Mouse (Mus musculus) 3T3-L1 (cell line): ENCODE results near the gene Nemp1.
"Not testable (repeated sequence)": the region's sequence is repeated elsewhere in the genome, so short reads cannot be mapped to it uniquely, and the experiment has no call there.

Experiments
- DNase-seq: peaks from one replicate; pipeline ENCODE4 v3.0.0-alpha.2; 2015; ENCODE audit warnings: low read depth, low spot score

The Nemp1 gene

GRCm38 (mm10) chr10:127643553-127644238, 23.0 kb upstream of the Nemp1 start:
- DNase-seq, result peak; percentile 83

DNA sequence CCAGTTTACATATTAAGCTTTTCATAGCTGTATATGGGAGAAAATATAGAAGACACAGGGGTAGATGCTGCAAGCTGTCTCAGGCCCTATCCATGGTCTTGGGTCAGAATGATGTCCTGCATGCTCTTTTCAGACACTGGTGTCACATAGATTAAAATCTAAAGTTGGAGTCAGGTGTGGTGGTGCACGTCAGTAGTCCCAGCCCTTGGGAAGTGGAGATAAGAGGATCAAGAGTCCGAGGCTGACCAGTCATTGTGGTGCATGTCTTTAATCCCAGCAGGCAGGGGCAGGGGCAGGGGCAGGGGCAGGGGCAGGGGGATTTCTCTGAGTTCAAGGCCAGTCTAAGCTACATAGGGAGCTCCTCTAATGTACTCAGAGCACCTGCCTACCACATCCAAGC, 20.9 kb upstream of the Nemp1 start:
- no peak for DNase-seq

DNA sequence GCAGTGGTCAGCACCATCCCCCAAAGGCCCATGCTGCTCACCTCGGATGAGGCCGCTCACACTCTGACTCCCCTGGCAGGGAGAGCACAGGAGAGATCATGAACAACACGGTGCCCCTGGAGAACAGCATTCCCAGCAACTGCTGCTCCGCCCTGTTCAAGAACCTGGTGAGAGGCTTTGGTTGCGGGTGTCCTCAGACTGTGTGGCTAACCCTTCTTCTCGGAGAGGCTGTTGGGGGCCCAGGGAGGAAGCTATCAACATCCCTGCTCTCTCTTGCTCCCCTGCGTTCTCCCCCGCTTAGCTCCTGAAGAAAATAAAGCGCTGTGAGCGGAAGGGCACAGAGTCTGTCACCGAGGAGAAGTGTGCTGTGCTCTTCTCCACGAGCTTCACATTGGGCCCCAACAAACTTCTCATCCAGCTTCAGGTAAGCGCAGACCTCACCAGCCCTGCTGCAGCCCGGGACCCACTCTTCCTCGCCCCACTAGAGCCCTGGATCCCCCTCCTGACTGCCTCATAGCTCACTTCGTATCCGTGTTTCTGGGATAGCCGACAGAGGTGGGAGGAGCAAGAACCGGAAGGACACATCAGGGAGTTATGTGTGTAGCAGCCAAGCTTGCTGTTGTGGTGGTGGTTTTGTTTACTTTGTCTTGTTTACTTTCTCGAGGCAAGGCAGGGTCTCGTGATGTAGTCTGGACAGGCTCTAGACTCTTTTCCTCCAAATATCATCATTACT, 13.6 kb upstream of the Nemp1 start:
- DNase-seq, result no peak

DNA sequence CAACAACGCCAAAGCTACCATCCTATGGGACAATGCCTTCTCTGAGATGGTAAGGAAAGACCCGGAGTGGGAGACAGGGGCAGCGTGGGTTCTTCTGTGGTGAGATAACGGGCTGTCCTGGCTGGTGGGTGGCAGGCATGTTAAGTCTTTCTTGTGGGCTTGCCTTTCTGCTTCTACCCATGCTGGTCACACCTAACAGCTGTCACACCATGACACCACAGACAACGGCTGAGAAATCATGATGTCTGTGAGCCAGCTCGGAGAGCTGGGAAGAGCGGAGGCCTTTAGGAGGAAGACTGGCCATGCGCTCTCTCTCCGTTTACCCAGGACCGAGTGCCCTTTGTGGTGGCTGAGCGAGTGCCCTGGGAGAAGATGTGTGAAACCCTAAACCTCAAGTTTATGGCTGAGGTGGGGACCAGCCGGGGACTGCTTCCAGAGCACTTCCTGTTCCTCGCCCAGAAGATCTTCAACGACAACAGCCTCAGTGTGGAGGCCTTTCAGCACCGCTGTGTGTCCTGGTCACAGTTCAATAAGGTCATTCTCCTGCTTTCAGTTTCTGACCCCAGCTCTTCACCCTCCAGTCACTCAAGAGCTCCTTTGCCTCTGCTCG, 11.6 kb upstream of the Nemp1 start:
- no peak for DNase-seq

- not testable (repeated sequence) for DNase-seq
These were observed 9.1 kb upstream of the Nemp1 start for GRCm38 (mm10) chr10:127657617-127658016.

DNA sequence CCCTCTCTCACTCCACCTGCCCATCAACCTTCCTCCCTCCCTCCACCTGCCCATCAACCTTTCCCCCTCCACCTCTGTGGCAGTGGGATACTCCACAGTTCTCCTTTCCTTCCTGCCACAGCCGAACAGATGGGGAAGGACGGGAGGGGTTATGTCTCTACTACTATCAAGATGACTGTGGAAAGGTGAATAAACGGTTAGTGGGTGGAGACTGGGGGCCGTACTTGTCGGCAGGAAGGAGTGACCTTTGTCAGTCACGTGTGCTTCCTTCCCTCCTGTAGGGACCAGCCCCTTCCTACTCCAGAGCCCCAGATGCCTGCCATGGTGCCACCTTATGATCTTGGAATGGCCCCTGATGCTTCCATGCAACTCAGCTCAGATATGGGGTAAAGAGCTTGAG, 8.6 kb upstream of the Nemp1 start:
- peak; percentile 20 for DNase-seq

GRCm38 (mm10) chr10:127659551-127659950, 7.2 kb upstream of the Nemp1 start:
- DNase-seq, result no peak

- no peak for DNase-seq
These were observed 5.3 kb upstream of the Nemp1 start for GRCm38 (mm10) chr10:127661291-127661914.

DNA sequence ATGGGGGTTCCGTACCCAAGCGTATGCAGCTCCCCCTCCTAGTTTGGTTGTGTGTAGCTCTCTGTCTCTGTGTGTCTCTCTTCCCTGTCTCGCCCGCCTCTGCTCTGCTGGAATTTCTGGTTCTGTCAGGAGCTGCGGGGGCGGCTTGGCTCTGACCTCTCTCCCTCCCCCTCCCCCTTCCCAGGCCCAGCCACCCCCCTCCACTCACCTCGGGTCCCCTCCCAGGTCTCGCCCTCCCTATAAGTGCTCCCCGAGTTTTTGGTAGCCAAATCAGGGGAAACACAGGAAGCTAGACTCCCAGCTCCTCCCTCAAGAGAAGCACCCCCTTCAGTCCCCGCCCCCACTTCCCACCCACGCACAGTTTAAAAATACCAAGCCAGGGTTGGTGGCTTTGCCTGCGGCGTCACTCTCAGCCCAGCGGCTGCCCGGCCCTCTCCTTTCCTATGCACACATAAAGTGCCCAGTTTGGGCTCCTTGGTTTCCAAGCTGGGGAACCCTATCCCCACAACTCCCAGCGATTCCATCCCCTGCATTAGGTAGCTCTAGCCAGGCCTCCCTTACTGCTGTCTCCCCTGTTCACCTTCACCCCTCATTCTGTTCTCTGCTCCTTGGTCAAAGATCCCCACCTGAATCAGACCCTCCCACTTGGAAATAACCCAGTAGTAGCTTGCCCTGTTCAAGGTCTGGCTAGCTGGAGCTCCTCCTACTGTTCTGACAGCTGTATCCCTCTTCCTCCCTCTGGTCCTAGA, 4.6 kb upstream of the Nemp1 start:
- DNase-seq, result peak; percentile 92

DNA sequence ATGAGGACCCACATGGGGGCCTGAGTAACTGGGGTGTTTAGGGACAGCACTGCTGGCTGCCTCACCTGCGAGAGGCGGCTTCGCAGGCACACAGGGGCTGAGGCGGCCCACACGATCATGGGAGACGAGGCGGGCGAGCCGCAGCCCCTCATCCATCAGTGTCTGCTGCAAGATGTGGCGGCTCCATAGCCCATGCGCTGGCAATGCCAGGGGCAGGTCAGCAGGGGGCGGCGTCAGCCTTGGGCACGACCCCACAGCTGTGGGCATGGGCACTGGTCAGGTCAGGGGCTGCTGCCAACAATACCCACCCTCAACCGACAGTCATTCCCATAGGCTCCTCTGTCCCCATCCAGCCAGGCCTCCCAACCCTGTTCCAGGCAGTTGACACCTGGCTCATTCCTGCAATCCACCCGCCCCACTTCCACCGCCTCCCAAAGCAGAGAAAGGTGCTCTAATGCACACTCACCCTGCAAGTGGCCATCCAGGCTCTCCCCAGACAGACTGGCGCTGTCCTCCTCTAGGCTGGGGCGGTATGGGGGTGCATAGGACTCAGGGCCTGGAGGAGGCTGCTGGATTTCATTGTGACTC, 3.9 kb upstream of the Nemp1 start:
- no peak for DNase-seq

- DNase-seq, result peak; percentile 64
These were observed 3.1 kb upstream of the Nemp1 start for GRCm38 (mm10) chr10:127663590-127663989.

- peak; percentile 46 for DNase-seq
These were observed 2.5 kb upstream of the Nemp1 start for GRCm38 (mm10) chr10:127664166-127664565.

DNA sequence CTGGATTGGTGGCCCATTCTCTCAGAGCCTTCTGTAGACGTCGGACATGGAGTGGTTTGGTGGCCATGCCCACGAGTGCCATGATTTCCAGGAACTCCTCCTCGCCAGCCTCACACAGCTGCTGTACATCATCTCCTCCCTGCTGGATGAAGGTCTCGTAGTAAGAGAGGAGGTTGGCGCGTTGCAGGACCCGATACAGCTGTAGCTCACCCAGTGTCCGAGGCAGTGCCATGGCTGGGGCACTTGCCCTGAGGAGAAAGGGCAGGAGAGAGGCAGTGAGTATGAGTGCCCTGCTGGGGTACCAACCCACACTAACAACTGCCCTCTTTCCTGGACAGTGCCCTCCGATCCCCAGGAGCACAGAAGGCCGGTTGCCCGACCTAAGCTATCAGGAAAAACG, 1.8 kb upstream of the Nemp1 start:
- DNase-seq, result peak; percentile 26

DNA sequence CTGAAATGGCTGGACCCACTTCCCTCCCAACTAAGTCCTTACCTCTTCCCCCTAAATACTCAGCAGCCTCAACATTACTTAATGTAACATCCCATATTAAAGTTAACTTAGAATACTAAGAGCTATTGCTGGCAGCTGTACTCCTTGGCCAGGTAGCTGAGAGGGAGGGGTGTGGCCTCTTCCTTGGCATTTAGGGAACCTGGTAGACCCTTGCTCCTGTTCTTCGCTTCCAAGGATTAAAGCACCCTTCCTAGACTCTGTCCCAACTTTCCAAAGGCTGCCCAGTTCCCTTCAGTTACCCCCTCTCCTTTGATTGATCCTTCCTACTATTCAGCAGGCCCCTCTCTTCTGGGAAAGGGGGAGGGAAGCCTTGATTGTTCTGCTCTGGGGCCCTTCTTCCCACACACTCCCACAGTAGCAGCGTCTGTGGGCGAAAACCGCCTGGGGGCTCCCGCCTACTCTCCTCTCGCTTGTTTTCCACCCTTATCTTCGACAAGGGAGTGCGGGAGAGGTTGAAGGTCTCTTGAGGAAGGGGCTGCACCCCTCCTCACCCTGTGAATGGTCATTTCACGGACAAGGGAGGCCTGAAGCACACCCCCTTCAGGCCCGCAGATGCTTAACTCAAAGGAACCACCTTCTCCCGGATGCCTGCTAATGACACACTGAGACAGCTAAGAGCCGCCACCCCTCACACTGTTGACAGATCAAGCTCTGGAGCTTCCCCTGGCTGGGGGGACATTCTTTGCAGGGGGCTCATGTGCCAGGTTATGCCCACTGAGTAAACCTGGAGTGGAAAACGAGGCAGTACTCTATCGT, 1.1 kb upstream of the Nemp1 start:
- peak; percentile 67 for DNase-seq

DNA sequence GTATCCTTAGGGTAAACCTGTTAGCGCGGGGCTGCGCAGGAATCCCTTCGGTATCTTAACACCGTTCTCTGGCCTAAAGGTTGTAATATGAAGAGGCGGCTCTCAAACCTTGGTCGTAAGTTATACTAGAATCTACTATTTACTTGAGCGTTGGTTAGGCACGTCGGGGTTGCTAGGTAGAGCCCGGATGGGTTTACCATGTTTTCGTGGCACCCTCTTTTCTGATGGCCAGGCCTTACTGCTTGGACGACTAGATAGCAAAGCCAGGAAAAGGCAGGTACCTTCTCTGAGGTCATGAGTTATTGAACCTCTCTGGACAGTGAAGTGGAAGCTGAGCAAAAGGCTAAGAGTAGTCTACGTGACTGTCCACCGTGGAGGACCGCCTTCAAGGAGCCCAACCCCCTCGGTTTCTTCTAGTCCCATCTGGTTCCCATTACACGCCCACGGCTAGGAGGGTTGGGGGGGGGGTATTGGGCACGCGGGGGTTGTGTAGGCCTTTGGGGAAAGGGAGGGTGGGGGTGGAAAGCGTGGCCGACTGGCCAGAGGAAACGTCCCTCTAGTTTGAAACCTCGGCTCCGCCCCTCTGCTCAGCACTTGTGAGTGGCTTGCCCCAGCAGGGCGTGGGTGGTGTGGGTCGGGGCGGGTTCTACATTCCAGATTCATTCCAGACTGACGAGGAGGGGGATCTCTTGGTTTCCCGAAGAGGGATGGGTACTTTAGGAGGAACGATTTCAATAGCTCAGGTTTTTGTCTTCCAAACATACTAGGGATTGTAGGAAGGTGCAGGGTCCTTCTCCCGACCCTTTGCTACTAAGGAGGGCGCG, 780 bp downstream of the Nemp1 start:
- peak; percentile 100 for DNase-seq

DNA sequence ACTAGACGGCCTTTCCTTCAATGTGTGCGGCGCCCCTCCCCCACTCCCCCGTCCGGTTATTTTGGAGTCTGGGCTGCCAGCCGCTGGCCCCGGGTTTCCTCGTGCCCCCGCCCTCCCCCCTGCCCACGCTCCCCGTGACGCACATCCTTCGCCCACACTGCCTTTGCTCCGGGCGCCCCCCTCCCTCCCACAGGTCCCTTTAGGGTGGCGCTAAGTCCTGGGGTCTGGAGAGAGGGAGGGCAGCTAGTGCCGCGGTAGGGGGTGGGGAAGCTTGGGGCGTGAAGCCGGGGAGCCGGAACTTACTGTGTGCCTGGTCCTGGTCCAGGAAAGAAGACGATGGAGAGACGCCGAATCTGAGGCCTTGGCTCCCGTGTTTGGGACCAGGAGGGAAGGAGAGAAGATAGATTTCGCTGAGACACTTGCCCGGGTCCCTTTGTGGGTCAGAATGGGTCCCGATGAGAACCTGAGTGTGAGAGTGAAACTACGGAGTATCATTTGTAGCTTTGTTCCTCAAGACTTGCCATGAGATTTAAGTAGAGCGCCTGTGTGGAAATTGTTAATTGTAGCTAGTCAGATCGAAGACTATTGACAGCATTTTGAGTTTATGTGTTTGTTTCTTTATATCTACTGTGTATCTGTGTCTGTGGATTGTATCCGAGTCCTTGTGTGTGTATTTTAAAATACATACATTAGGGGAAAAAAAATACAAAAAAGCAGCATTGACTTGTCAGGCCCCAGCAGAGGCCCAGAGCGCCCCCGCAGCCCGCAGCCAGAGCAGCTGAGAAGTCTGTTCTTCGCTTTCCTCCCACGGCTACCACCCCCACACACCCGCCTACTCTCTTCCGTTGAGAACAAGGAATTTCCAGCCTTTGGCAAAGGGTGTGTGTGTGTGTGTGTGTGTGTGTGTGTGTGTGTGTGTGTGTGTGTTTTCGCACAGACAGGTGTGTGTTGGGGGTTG, 1.7 kb downstream of the Nemp1 start, which contains the start of gene Nab2:
Gene Nab2 (minus strand): TSS at position 476 of the 958 bp plus-strand sequence.
- peak; percentile 93 for DNase-seq

DNA sequence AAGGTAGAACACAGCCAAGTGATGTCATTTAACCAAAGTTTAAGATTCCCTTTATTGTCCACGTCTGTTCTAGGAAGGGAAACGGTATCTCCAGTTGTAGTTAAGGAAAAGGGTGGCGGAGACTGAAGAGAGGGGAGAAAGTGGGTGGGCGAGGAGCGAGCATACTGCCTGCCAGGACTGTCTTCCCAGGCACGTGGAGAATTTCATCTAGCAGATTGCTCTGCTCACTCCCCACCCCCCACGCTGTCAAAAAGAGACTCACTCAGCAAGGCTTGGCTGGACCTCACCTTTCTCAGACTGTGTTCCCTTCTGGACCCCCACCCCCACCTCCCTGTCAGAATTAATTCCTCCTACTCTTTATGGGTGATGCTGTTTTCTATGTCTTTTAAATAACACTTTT, 2.5 kb downstream of the Nemp1 start:
- peak; percentile 43 for DNase-seq

GRCm38 (mm10) chr10:127670185-127670584, 3.5 kb downstream of the Nemp1 start:
- DNase-seq, result peak; percentile 38
